Mouse (Mus musculus): ENCODE results near the gene Fbxo11. TPM values are rescaled to one million over a fixed set of nuclear protein-coding genes. Genes with fewer than 3 reads are reported as not detected.

Fbxo11 gene
- polyA plus RNA-seq, 1 experiment from 2014 or later, result 20.7 TPM

DNA sequence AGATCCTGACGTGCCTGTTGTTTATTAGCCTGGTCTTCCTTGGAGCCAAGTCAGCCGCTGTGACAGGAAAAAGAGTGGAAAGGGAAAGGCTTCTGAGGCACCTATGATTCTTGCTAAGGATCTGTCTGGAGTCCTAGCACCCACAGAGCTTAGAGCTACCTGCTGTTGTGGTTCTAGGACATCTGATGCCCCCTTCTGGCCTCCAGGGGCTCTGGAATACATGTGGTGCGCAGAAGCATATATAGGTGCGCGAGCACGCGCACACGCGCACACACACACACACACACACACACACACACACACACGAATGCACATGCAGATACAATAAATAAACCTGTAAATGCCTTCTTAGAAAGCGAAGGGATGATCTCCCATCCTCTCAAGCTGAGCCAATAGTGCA, 20.9 kb upstream of the Fbxo11 start:
- WGBS, result 91% methylated on average over 11 of the region's 11 CpGs
- no peak overlapping the region for H3K4me3 ChIP-seq (ENCODE audit: control insufficient read depth in 1 of 2, insufficient read depth in 1 of 2, low read depth in 1 of 2, low read length in 2 of 2)
- no peaks in the 10 kb centered on the region for H3K27me3 ChIP-seq (ENCODE audit: control insufficient read depth, insufficient read depth, low read length)
- no peak overlapping the region for H3K9ac ChIP-seq (ENCODE audit: low read length)
- ATAC-seq (ENCODE audit: insufficient number of reproducible peaks, insufficient read depth, low FRiP score, low read depth), result no peak
- H3K36me3 ChIP-seq (ENCODE audit: control insufficient read depth, insufficient read depth, low read length), result no peaks in the 10 kb centered on the region
- no peak overlapping the region for H3K27ac ChIP-seq (replicated peaks in 1 of 2; ENCODE audit: control insufficient read depth in 1 of 2, insufficient read depth in 1 of 2, low read depth in 2 of 2, low read length in 2 of 2)
- H3K4me2 ChIP-seq (ENCODE audit: low read length), result no peak overlapping the region
- H3K4me1 ChIP-seq (ENCODE audit: control insufficient read depth in 2 of 2, insufficient read depth in 2 of 2, low read length in 2 of 2), result no peaks in the 10 kb centered on the region
- H3K9me3 ChIP-seq (ENCODE audit: control insufficient read depth, low read length), result no peaks in the 10 kb centered on the region

DNA sequence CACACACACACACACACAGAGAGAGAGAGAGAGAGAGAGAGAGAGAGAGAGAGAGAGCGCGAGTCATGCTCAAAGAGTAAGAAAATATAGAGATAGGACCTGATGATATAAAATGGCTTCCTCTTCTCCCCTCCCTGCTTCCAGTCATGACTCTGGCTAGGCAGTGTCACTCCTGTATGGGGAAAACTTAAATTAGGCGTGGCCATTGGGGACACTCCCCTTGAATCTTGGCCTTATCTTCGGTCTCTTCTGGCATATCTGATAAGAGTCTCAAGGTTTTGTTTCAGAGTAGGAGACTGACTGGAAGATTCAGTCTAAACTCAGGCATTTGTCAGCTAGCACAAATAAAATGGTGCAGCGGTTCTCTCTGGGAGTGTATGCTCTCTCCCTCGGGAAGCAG, 16.4 kb upstream of the Fbxo11 start:
- H3K27ac ChIP-seq (replicated peaks in 1 of 2; ENCODE audit: control insufficient read depth in 1 of 2, insufficient read depth in 1 of 2, low read depth in 2 of 2, low read length in 2 of 2), result no peak overlapping the region
- no peak overlapping the region for H3K4me3 ChIP-seq (ENCODE audit: control insufficient read depth in 1 of 2, insufficient read depth in 1 of 2, low read depth in 1 of 2, low read length in 2 of 2)
- no peaks in the 10 kb centered on the region for H3K9me3 ChIP-seq (ENCODE audit: control insufficient read depth, low read length)
- 76% methylated on average over 6 of the region's 6 CpGs for WGBS
- H3K4me2 ChIP-seq (ENCODE audit: low read length), result no peak overlapping the region
- no peaks in the 10 kb centered on the region for H3K27me3 ChIP-seq (ENCODE audit: control insufficient read depth, insufficient read depth, low read length)
- ATAC-seq (ENCODE audit: insufficient number of reproducible peaks, insufficient read depth, low FRiP score, low read depth), result no peak
- H3K9ac ChIP-seq (ENCODE audit: low read length), result no peak overlapping the region
- H3K36me3 ChIP-seq (ENCODE audit: control insufficient read depth, insufficient read depth, low read length), result no peaks in the 10 kb centered on the region
- no peaks in the 10 kb centered on the region for H3K4me1 ChIP-seq (ENCODE audit: control insufficient read depth in 2 of 2, insufficient read depth in 2 of 2, low read length in 2 of 2)

DNA sequence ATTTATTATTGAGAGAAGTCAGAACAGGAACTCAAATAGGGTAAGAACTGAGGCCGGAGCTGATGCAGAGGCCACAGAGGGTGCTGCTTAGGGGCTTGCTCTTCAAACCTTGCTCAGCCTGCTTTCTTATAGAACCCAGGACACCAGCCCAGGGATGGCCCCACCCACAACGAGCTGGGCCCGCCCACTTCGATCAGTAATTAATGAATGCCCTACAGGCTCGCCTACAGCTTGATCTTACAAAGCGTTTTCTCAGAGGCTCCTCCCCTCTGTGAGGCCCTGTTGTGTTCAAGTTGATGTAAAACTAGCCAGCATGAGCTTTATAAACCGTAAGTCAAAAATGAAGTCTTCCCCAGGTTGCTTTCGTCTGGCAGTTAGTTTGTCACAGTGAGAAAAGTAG, 14.7 kb upstream of the Fbxo11 start:
- Histone ChIP-seq H3K4me3 (ENCODE audit: control insufficient read depth in 1 of 2, insufficient read depth in 1 of 2, low read depth in 1 of 2, low read length in 2 of 2) (no peak overlapping the region), H3K27ac (replicated peaks in 1 of 2; ENCODE audit: control insufficient read depth in 1 of 2, insufficient read depth in 1 of 2, low read depth in 2 of 2, low read length in 2 of 2) (no peak overlapping the region), H3K9me3 (ENCODE audit: control insufficient read depth, low read length) (0 out of 2 replicates have a peak, but pooled peaks cover 2% of the 10 kb centered on the region), H3K27me3 (ENCODE audit: control insufficient read depth, insufficient read depth, low read length) (no peaks in the 10 kb centered on the region), H3K36me3 (ENCODE audit: control insufficient read depth, insufficient read depth, low read length) (no peaks in the 10 kb centered on the region), H3K4me1 (ENCODE audit: control insufficient read depth in 2 of 2, insufficient read depth in 2 of 2, low read length in 2 of 2) (no peaks in the 10 kb centered on the region), H3K4me2 (ENCODE audit: low read length) (no peak overlapping the region), H3K9ac (ENCODE audit: low read length) (no peak overlapping the region)
- 83% methylated on average over 8 of the region's 8 CpGs for WGBS
- no peak for ATAC-seq (ENCODE audit: insufficient number of reproducible peaks, insufficient read depth, low FRiP score, low read depth)

DNA sequence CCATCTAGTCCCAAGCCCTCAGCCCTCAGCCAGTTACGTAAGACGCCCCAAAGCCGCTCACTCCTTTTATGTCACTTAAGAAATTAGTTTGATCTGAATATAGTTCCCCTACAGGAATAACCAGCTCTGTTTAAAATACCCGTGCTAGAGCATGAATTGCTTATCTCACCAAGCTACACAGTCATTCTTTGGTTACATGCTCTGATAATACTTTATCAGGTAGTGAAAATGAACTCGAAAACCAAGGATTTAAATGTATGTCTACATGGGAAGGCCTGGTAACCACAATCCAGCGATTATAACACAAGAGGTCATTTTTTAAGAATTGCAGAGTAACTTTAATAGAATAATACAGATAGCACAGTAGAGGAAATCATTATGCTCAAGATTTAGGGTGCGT, 7.0 kb upstream of the Fbxo11 start:
- Histone ChIP-seq H3K9ac (ENCODE audit: low read length) (no peak overlapping the region), H3K36me3 (ENCODE audit: control insufficient read depth, insufficient read depth, low read length) (no peaks in the 10 kb centered on the region), H3K4me3 (ENCODE audit: control insufficient read depth in 1 of 2, insufficient read depth in 1 of 2, low read depth in 1 of 2, low read length in 2 of 2) (no peak overlapping the region), H3K27ac (replicated peaks in 1 of 2; ENCODE audit: control insufficient read depth in 1 of 2, insufficient read depth in 1 of 2, low read depth in 2 of 2, low read length in 2 of 2) (no peak overlapping the region), H3K9me3 (ENCODE audit: control insufficient read depth, low read length) (0 out of 2 replicates have a peak, but pooled peaks cover 2% of the 10 kb centered on the region), H3K27me3 (ENCODE audit: control insufficient read depth, insufficient read depth, low read length) (no peaks in the 10 kb centered on the region), H3K4me1 (ENCODE audit: control insufficient read depth in 2 of 2, insufficient read depth in 2 of 2, low read length in 2 of 2) (no peaks in the 10 kb centered on the region), H3K4me2 (ENCODE audit: low read length) (no peak overlapping the region)
- ATAC-seq (ENCODE audit: insufficient number of reproducible peaks, insufficient read depth, low FRiP score, low read depth), result no peak
- WGBS, result 68% methylated on average over 7 of the region's 7 CpGs

DNA sequence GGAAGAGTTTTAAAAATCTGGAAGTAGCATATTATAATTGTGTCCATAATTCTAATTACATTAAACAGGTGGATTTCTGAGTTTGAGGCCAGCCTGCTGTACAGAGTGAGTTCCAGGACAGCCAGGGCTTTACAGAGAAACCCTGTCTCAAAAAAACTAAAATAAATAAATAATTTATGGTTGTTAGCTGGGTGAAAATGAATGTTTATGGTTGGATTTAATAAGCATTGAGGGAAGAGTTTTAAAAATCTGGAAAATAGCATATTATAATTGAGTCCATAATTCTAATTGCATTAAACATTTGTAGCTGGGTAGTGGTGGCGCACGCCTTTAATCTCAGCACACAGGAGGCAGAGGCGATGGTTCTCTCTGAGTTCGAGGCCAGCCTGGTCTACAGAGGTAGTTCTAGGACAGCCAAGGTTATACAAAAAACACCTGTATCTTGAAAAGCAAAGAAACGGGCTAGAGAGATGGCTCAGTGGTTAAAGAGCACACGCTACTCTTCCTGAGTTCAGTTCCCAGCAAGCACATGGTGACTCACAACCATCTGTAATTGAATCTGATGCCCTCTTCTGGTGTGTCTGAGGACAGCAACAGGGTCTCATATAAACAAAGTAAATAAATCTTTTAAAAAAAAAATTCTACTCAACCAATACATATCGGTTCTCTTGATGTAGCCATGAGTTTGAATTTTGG, 3.1 kb upstream of the Fbxo11 start:
- WGBS, result 91% methylated on average over 7 of the region's 7 CpGs

DNA sequence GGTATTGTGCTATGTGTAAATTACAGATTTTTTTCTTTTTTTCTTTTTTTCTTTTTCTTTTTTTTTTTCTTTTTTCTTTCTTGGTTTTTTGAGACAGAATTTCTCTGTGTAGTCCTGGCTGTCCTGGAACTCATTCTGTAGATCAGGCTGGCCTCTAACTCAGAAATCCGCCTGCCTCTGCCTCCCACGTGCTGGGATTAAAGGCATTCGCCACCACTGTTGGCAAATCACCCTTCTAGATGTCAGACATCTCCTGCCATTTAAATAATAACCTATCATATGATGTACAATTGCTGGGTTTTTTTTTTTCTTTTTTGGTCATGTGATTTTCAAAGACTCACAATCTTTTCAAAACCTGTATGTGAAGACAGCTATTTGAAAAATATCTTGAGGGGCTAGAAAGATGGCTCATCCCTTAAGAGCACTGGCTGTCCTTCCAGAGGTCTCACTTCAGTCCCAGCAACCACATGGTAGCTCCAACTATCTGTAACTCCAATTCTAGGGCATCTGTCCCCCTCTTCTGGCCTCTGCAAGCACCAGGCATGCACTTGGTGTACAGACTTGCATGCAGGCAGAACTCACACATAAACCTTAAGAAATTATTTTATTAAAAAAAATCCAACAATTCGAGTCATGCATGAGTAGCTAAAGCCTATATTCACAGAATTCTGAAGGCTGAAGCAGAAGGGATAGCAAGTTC, 2.3 kb upstream of the Fbxo11 start:
- Histone ChIP-seq H3K27me3 (ENCODE audit: control insufficient read depth, insufficient read depth, low read length) (no peaks in the 10 kb centered on the region), H3K27ac (replicated peaks in 1 of 2; ENCODE audit: control insufficient read depth in 1 of 2, insufficient read depth in 1 of 2, low read depth in 2 of 2, low read length in 2 of 2) (no peak overlapping the region), H3K9ac (ENCODE audit: low read length) (no peak overlapping the region), H3K36me3 (ENCODE audit: control insufficient read depth, insufficient read depth, low read length) (no peaks in the 10 kb centered on the region), H3K4me2 (ENCODE audit: low read length) (peak overlapping the region; percentile 77), H3K9me3 (ENCODE audit: control insufficient read depth, low read length) (no peaks in the 10 kb centered on the region), H3K4me1 (ENCODE audit: control insufficient read depth in 2 of 2, insufficient read depth in 2 of 2, low read length in 2 of 2) (peaks cover 0 to 12% of the 10 kb centered on the region in 2 experiments; a peak in 1 of 4 replicates), H3K4me3 (ENCODE audit: control insufficient read depth in 1 of 2, insufficient read depth in 1 of 2, low read depth in 1 of 2, low read length in 2 of 2) (peak overlapping the region in 1 of 2 experiments; percentile 99; a peak in 1 of 4 replicates)
- ATAC-seq (ENCODE audit: insufficient number of reproducible peaks, insufficient read depth, low FRiP score, low read depth), result no peak
- WGBS, result 76% methylated on average over 4 of the region's 4 CpGs

More for the DNA sequence above, 3.1 kb upstream of the Fbxo11 start:
- Histone ChIP-seq H3K4me3 (ENCODE audit: control insufficient read depth in 1 of 2, insufficient read depth in 1 of 2, low read depth in 1 of 2, low read length in 2 of 2) (no peak overlapping the region), H3K9me3 (ENCODE audit: control insufficient read depth, low read length) (no peaks in the 10 kb centered on the region), H3K4me1 (ENCODE audit: control insufficient read depth in 2 of 2, insufficient read depth in 2 of 2, low read length in 2 of 2) (peaks cover 0 to 5% of the 10 kb centered on the region in 2 experiments; a peak in 1 of 4 replicates), H3K27me3 (ENCODE audit: control insufficient read depth, insufficient read depth, low read length) (no peaks in the 10 kb centered on the region), H3K27ac (replicated peaks in 1 of 2; ENCODE audit: control insufficient read depth in 1 of 2, insufficient read depth in 1 of 2, low read depth in 2 of 2, low read length in 2 of 2) (no peak overlapping the region), H3K36me3 (ENCODE audit: control insufficient read depth, insufficient read depth, low read length) (no peaks in the 10 kb centered on the region), H3K9ac (ENCODE audit: low read length) (no peak overlapping the region), H3K4me2 (ENCODE audit: low read length) (no peak overlapping the region)
- ATAC-seq (ENCODE audit: insufficient number of reproducible peaks, insufficient read depth, low FRiP score, low read depth), result no peak

DNA sequence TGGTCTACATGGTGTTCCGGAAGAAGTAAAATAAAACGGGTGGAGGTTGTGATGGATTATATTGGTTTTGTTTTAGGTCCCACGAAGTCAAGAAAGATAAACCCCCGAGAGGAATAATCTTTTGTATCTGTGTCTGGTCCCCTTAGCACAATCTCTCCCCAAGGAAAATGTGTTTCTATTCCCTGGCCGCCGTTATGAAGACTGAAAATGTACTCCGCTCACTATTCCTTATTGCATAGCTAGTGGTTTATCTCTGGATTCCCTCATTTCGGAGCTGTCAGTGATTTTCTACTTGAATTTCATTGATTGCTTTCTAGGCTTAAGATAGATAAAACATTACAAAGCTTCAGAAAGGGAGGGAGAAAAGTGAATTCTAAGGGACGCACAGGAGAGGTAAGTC, 1.7 kb upstream of the Fbxo11 start:
- H3K4me2 ChIP-seq (ENCODE audit: low read length), result peak overlapping the region; percentile 77
- peak overlapping the region; percentile 68 for H3K9ac ChIP-seq (ENCODE audit: low read length)
- peak overlapping the region; percentile 32 to 84; a peak in 3 of 4 replicates for H3K27ac ChIP-seq (replicated peaks in 1 of 2; ENCODE audit: control insufficient read depth in 1 of 2, insufficient read depth in 1 of 2, low read depth in 2 of 2, low read length in 2 of 2)
- 10% methylated on average over 9 of the region's 9 CpGs for WGBS
- H3K4me1 ChIP-seq (ENCODE audit: control insufficient read depth in 2 of 2, insufficient read depth in 2 of 2, low read length in 2 of 2), result peaks cover 0 to 14% of the 10 kb centered on the region in 2 experiments; a peak in 2 of 4 replicates
- H3K9me3 ChIP-seq (ENCODE audit: control insufficient read depth, low read length), result no peaks in the 10 kb centered on the region
- peak overlapping the region; percentile 89 to 99; a peak in 3 of 4 replicates for H3K4me3 ChIP-seq (ENCODE audit: control insufficient read depth in 1 of 2, insufficient read depth in 1 of 2, low read depth in 1 of 2, low read length in 2 of 2)
- no peaks in the 10 kb centered on the region for H3K36me3 ChIP-seq (ENCODE audit: control insufficient read depth, insufficient read depth, low read length)
- H3K27me3 ChIP-seq (ENCODE audit: control insufficient read depth, insufficient read depth, low read length), result no peaks in the 10 kb centered on the region
- ATAC-seq (ENCODE audit: insufficient number of reproducible peaks, insufficient read depth, low FRiP score, low read depth), result no peak

Measured in heart, embryonic 14.5 days (tissue).